Mouse (Mus musculus) kidney, embryonic 14.5 days (tissue): ENCODE results near the gene Tmem132b. TPM values are rescaled to one million over a fixed set of nuclear protein-coding genes. Genes with fewer than 3 reads are reported as not detected.

Experiments
- ATAC-seq: fragments of 200-750 bp; cut with Nextera tagmentation; 2 replicates; pipeline ENCODE4 v1.8.0; 2017; ENCODE audit warnings: moderate number of reproducible peaks, mild to moderate bottlenecking, moderate TSS enrichment, moderate library complexity; ENCODE audit not compliant: low FRiP score, low TSS enrichment
- H3K27ac ChIP-seq: fragments of 300-500 bp; sonication (generic); 2 replicates; pipeline ENCODE4 v1.5.1; 2014; ENCODE audit warnings: low read depth, mild to moderate bottlenecking, low read length, moderate library complexity, mixed read lengths
- H3K27me3 ChIP-seq: fragments of 300-500 bp; sonication (generic); 2 replicates; pipeline ENCODE4 v1.6.1; 2014; ENCODE audit warnings: mild to moderate bottlenecking, low read length; ENCODE audit not compliant: control insufficient read depth, insufficient read depth
- H3K36me3 ChIP-seq: fragments of 300-500 bp; sonication (generic); 2 replicates; pipeline ENCODE4 v1.6.1; 2014; ENCODE audit warnings: low read length, mixed read lengths; ENCODE audit not compliant: control insufficient read depth, insufficient read depth
- H3K4me1 ChIP-seq: fragments of 300-500 bp; sonication (generic); 2 replicates; pipeline ENCODE4 v1.6.1; 2014; ENCODE audit warnings: low read length, mixed read lengths; ENCODE audit not compliant: control insufficient read depth, insufficient read depth
- H3K4me2 ChIP-seq: fragments of 300-500 bp; sonication (generic); replicated peaks from 2 replicates; pipeline ENCODE4 v1.6.1; 2014; ENCODE audit warnings: low read depth, mild to moderate bottlenecking, low read length
- H3K4me3 ChIP-seq: fragments of 300-500 bp; sonication (generic); 2 replicates; pipeline ENCODE4 v1.5.1; 2014; ENCODE audit warnings: mild to moderate bottlenecking, low read length
- H3K9ac ChIP-seq: fragments of 300-500 bp; sonication (generic); 2 replicates; pipeline ENCODE4 v1.6.1; 2014; ENCODE audit warnings: low read depth, mild to moderate bottlenecking, low read length, moderate library complexity
- H3K9me3 ChIP-seq: fragments of 300-500 bp; sonication (generic); 2 replicates; pipeline ENCODE4 v1.6.1; 2016; ENCODE audit warnings: low read length; ENCODE audit not compliant: control insufficient read depth
- WGBS: fragments of 180-500 bp; shearing (Covaris S2); extraction: QIAGEN DNeasy Blood & Tissue Kit; methylation state at CpG from one replicate; pipeline ENCODE4 v1.1.7; 2014; 5-methylcytosine and 5-hydroxymethylcytosine counted together
- polyA plus RNA-seq: library from polyadenylated mRNA; unstranded; fragments of >200 nt; fragmentation: Nextera tagmentation; extraction: Ambion mirVana; gene quantifications from 2 replicates; pipeline ENCODE4 v1.2.1, GENCODE M21; 2014

Gene Tmem132b
- polyA plus RNA-seq, 1 experiment from 2014 or later: 0.46 TPM

GRCm38 (mm10) chr5:125546293-125546692, 14.7 kb downstream of the Tmem132b start:
- no peaks in the 10 kb centered on the region for H3K27me3 ChIP-seq
- H3K36me3 ChIP-seq: no peaks in the 10 kb centered on the region
- no peak overlapping the region for H3K4me2 ChIP-seq
- H3K9me3 ChIP-seq: no peaks in the 10 kb centered on the region
- H3K27ac ChIP-seq: no peak overlapping the region
- H3K9ac ChIP-seq: no peak overlapping the region
- H3K4me3 ChIP-seq: no peak overlapping the region
- no peak for ATAC-seq
- H3K4me1 ChIP-seq: no peaks in the 10 kb centered on the region
- 24% methylated on average over 13 of the region's 13 CpGs for WGBS

- Histone ChIP-seq H3K4me2 (no peak overlapping the region), H3K9me3 (no peaks in the 10 kb centered on the region), H3K9ac (no peak overlapping the region), H3K27me3 (no peaks in the 10 kb centered on the region), H3K4me3 (no peak overlapping the region), H3K27ac (no peak overlapping the region), H3K4me1 (no peaks in the 10 kb centered on the region), H3K36me3 (no peaks in the 10 kb centered on the region)
- 28% methylated on average over 11 of the region's 11 CpGs for WGBS
- ATAC-seq: no peak
Observed at GRCm38 (mm10) chr5:125549750-125550489, 18.3 kb downstream of the Tmem132b start.

- ATAC-seq: no peak
- 71% methylated on average over 5 of the region's 5 CpGs for WGBS
- H3K36me3 ChIP-seq: no peaks in the 10 kb centered on the region
- H3K27me3 ChIP-seq: no peaks in the 10 kb centered on the region
- H3K9ac ChIP-seq: no peak overlapping the region
- H3K4me1 ChIP-seq: no peaks in the 10 kb centered on the region
- no peak overlapping the region for H3K27ac ChIP-seq
- no peak overlapping the region for H3K4me3 ChIP-seq
- H3K9me3 ChIP-seq: no peaks in the 10 kb centered on the region
- no peak overlapping the region for H3K4me2 ChIP-seq
Observed at GRCm38 (mm10) chr5:125555732-125556131, 24.2 kb downstream of the Tmem132b start.

GRCm38 (mm10) chr5:125563492-125563891, 31.9 kb downstream of the Tmem132b start:
- no peak for ATAC-seq
- Histone ChIP-seq H3K27ac (no peak overlapping the region), H3K4me3 (no peak overlapping the region), H3K36me3 (no peaks in the 10 kb centered on the region), H3K4me1 (no peaks in the 10 kb centered on the region), H3K9me3 (peaks cover 3% of the 10 kb centered on the region; the same call in 1 of the 2 replicates), H3K9ac (no peak overlapping the region), H3K27me3 (no peaks in the 10 kb centered on the region), H3K4me2 (no peak overlapping the region)
- WGBS: 41% methylated on average over 6 of the region's 6 CpGs

- H3K4me1 ChIP-seq: no peaks in the 10 kb centered on the region
- 47% methylated on average over 11 of the region's 11 CpGs for WGBS
Observed at GRCm38 (mm10) chr5:125565725-125566124, 34.2 kb downstream of the Tmem132b start.

GRCm38 (mm10) chr5:125568457-125568856, 36.9 kb downstream of the Tmem132b start:
- H3K27ac ChIP-seq: no peak overlapping the region
- no peaks in the 10 kb centered on the region for H3K9me3 ChIP-seq
- H3K4me1 ChIP-seq: no peaks in the 10 kb centered on the region
- H3K27me3 ChIP-seq: no peaks in the 10 kb centered on the region
- no peak overlapping the region for H3K4me2 ChIP-seq
- no peak overlapping the region for H3K4me3 ChIP-seq
- H3K36me3 ChIP-seq: no peaks in the 10 kb centered on the region
- H3K9ac ChIP-seq: no peak overlapping the region
- ATAC-seq: no peak

More at GRCm38 (mm10) chr5:125565725-125566124, 34.2 kb downstream of the Tmem132b start:
- no peak for ATAC-seq
- peaks cover 3% of the 10 kb centered on the region; the same call in 1 of the 2 replicates for H3K9me3 ChIP-seq
- no peak overlapping the region for H3K4me2 ChIP-seq
- no peak overlapping the region for H3K4me3 ChIP-seq
- no peak overlapping the region for H3K9ac ChIP-seq
- H3K36me3 ChIP-seq: no peaks in the 10 kb centered on the region
- no peak overlapping the region for H3K27ac ChIP-seq
- no peaks in the 10 kb centered on the region for H3K27me3 ChIP-seq

GRCm38 (mm10) chr5:125572011-125572410, 40.4 kb downstream of the Tmem132b start:
- H3K9me3 ChIP-seq: no peaks in the 10 kb centered on the region
- H3K4me2 ChIP-seq: no peak overlapping the region
- no peak overlapping the region for H3K4me3 ChIP-seq
- no peak for ATAC-seq
- H3K36me3 ChIP-seq: no peaks in the 10 kb centered on the region
- H3K4me1 ChIP-seq: no peaks in the 10 kb centered on the region
- 81% methylated on average over 5 of the region's 5 CpGs for WGBS
- no peak overlapping the region for H3K27ac ChIP-seq
- H3K27me3 ChIP-seq: no peaks in the 10 kb centered on the region
- H3K9ac ChIP-seq: no peak overlapping the region

- no peaks in the 10 kb centered on the region for H3K36me3 ChIP-seq
Observed at GRCm38 (mm10) chr5:125574886-125575285, 43.3 kb downstream of the Tmem132b start.

GRCm38 (mm10) chr5:125575866-125576265, 44.3 kb downstream of the Tmem132b start:
- Histone ChIP-seq H3K4me3 (no peak overlapping the region), H3K27me3 (no peaks in the 10 kb centered on the region), H3K4me1 (no peaks in the 10 kb centered on the region), H3K4me2 (no peak overlapping the region), H3K9me3 (no peaks in the 10 kb centered on the region), H3K27ac (no peak overlapping the region), H3K36me3 (no peaks in the 10 kb centered on the region), H3K9ac (no peak overlapping the region)
- WGBS: 88% methylated on average over 2 of the region's 2 CpGs
- no peak for ATAC-seq

More at GRCm38 (mm10) chr5:125574886-125575285, 43.3 kb downstream of the Tmem132b start:
- 18% methylated on average over 8 of the region's 8 CpGs for WGBS
- Histone ChIP-seq H3K4me2 (no peak overlapping the region), H3K9me3 (no peaks in the 10 kb centered on the region), H3K27ac (no peak overlapping the region), H3K4me1 (no peaks in the 10 kb centered on the region), H3K27me3 (no peaks in the 10 kb centered on the region), H3K9ac (no peak overlapping the region), H3K4me3 (no peak overlapping the region)
- ATAC-seq: no peak
